Mouse (Mus musculus) bone marrow, adult 2 months (tissue): ENCODE data around the gene Fpr1. TPM values are rescaled to one million over a fixed set of nuclear protein-coding genes. Genes with fewer than 3 reads are reported as not detected.

ENCODE experiments used
- H3K27ac ChIP-seq: fragments of 200-500 bp; 2 replicates; pipeline ENCODE4 v1.5.1; 2012; ENCODE audit warnings: low read depth, mild to moderate bottlenecking, control low read depth, inconsistent platforms, low read length; ENCODE audit not compliant: control insufficient read depth, poor library complexity, insufficient read depth
- H3K4me1 ChIP-seq: fragments of 200-500 bp; 2 replicates; pipeline ENCODE4 v1.6.1; 2011; ENCODE audit warnings: low read length; ENCODE audit not compliant: control insufficient read depth, insufficient read depth
- H3K4me3 ChIP-seq: fragments of 200-500 bp; replicated peaks from 2 replicates; pipeline ENCODE3; 2011; ENCODE audit warnings: mild to moderate bottlenecking, low read depth, low read length, control low read depth; ENCODE audit not compliant: control insufficient read depth
- CTCF ChIP-seq: fragments of 200-500 bp; IDR thresholded peaks from 2 replicates; pipeline ENCODE4 v1.5.1; 2011; ENCODE audit warnings: low read length, control low read depth; ENCODE audit not compliant: control insufficient read depth, insufficient read depth
- POLR2A ChIP-seq: fragments of 200-500 bp; IDR thresholded peaks from 2 replicates; pipeline ENCODE4 v1.6.1; 2011; ENCODE audit warnings: low read depth, mild to moderate bottlenecking, control low read depth, low read length, borderline replicate concordance; ENCODE audit not compliant: control insufficient read depth
- WGBS: fragments of 180-500 bp; shearing (Covaris S2); methylation state at CpG from one replicate; pipeline ENCODE4 v1.1.7; 2018; 5-methylcytosine and 5-hydroxymethylcytosine counted together
- polyA plus RNA-seq: library from polyadenylated mRNA; stranded (reverse); fragments of >200 nt; gene quantifications from 2 replicates; pipeline ENCODE4 v1.2.4, GENCODE M21; 2011; ENCODE audit warnings: low replicate concordance; ENCODE audit not compliant: missing spikeins, insufficient read depth, insufficient read length

Fpr1 gene
- polyA plus RNA-seq, 1 experiment, result 29.1 TPM

DNA sequence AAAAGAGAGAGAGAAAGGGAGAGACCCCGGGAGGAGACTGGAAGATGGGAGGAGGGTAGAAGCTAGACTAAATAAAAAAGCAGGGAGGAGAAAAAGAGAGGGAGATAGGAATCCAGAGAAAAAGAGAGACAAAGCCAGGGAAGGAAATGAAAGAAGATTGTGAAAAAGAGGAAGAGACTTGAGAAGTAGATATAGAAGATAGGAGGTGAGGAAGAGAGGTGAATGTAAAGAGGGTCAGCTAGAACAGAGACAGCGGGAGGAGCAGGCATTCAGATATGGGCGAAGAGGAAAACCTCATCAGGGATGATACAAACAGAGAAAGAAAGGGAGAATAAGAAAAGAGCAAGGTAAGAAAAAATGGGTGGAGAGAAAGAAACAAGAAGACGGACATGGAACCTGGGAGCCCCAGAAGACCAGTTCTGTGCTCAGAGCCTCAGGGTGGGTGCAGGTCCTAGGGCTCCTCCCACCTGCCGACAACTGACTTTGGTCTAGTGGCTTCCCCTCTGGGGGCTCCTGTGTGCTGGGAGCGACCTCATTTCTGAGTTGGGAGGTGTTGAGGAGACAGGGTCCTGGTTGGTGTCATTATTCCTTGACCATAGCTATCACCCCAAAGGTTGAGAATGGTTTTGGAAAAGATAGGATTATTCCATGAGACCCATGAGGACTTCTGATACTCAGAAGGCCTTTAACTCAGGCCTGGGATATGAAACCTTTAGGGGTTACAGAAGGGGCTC lies 54.5 kb downstream of the Fpr1 start:
- TF ChIP-seq CTCF (no peak), POLR2A (no peak)
- Histone ChIP-seq H3K4me3 (no peak overlapping the region), H3K27ac (no peak overlapping the region), H3K4me1 (no peaks in the 10 kb centered on the region)
- 40% methylated on average over 6 of the region's 6 CpGs for WGBS

DNA sequence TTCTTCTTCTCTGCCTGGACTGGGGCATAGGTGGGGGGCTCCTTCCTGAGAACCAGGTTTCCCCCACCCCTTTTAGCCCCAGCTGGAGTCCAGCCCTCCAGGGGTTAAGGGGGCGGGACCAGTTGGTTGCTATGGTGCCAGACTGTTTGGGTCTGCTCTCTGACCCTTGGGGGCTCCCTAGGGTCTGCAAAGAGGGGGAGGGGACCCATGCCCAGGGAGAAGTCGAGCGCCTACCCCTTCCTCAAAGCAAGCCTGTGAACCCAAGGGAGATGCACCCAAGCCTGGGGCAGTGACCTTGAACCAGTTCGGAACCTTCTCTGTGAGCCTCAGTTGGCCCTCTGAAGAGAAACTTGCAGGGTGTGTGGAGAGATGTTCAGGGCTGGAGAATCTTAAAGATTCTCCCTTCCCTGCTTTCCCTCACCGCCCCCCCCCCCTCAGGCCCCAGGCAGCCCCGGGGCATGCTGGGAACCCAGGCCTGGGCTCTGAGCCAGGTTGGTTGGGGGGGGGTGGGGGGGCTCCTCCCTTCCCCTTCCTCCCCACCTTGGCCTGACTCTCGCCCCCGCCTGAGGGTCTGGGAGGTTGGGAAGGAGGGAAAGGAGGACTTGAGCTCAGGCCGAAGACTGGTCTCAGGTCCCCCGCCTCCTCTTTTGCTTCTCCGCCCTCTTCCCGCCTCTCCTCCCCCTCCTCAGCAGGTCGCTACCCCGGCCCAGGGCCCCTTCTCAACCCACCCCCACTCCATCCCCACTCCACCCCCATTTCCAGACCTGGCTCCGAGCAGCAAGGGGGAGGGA lies 55.4 kb downstream of the Fpr1 start:
- 4% methylated on average over 12 of the region's 15 CpGs for WGBS
- no peak overlapping the region for H3K27ac ChIP-seq

DNA sequence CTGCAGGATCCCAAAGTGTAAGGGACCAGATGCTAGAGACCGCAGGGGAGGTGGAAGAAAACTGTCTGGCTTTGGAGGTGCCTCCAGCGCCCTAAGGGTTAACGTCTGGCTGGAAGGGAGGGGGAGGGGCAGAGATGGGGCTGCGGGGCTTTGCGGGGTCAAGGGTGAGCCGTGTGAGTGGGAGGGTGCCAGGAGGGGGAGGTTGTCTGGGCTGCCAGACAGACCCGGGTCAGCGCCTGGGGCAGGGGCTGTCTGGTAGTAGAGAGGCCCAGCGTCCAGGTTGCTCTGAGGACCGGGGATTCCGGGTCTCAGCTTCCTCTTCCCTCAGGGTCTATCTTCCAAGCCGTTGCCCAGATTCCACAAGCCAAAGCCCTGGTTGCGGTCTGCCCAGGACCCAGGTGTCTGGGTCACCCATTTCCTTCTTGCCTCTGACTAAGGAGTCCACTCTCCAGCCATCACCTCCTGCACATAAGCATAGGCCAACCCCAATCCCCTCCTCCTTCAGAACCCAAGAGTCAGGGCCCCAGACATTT lies 56.0 kb downstream of the Fpr1 start:
- Histone ChIP-seq H3K4me1 (no peaks in the 10 kb centered on the region), H3K4me3 (no peak overlapping the region), H3K27ac (no peak overlapping the region)
- TF ChIP-seq CTCF (no peak), POLR2A (no peak)
- WGBS, result 4% methylated on average over 13 of the region's 13 CpGs

More for the DNA sequence above, 55.4 kb downstream of the Fpr1 start:
- Histone ChIP-seq H3K4me3 (no peak overlapping the region), H3K4me1 (no peaks in the 10 kb centered on the region)
- TF ChIP-seq CTCF, result no peak
- TF ChIP-seq POLR2A, result no peak

DNA sequence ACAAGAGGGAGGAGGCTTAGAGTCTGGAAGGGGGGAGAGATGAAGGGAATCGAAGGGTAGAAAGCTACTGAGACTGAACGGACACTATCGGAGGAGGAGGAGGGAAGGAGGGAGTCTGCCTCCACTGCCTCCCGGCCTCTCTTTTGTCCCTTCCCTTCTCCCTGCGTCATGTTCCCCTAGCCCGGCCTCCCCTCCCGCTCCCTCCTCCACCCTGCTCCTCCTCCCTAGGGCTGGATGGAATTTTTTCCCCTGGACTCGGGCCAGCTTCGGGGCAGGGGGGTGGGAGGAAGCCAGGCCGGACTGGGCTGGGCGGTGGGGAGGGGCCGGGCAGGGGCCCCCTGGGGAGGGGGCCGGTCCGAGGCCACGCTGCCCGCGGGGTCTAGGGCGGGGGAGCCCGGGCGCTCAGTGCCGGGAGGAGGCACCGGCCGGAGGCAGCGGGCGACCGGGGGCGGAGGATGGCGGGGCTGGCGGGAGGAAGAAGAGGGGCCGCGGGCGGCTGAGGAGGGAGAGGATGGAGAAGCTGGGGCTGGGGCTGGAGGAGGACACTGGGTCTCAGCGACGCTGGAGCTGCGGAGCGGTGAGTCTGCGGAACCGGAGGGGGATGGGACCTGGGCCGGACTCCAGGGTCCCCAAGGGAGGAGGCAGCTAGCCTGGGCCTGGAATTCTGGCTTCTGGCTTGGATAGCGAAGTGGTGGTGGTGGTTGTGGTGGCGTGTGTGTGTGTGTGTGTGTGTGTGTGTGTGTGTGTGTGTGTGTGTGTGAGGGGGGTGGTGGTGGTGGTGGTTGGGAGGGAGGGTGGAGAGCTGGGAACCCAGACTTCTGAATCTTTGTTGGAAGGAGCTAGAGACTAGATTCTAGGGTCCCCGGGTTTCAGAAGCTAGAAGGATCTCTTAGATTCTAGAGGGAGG lies 56.7 kb downstream of the Fpr1 start, which contains the start of gene Spaca6:
Gene Spaca6 (plus strand): TSS at position 408 of the 907 bp plus-strand sequence.
- TF ChIP-seq POLR2A (peak; percentile 30; the same call in 1 of the 2 replicates), CTCF (no peak)
- Histone ChIP-seq H3K27ac (no peak within 1 kb of the TSS), H3K4me3 (peak within 1 kb of the TSS; percentile 16), H3K4me1 (no peaks in the 10 kb centered on the region)
- 2% methylated on average over 39 of the region's 42 CpGs for WGBS

Other genes starting within 250 kb of the Fpr1 start
- not detected in 2 replicates for gene Vmn2r90, start 180.2 kb downstream of the Fpr1 start, polyA plus RNA-seq
- gene Spaca6, start 56.8 kb downstream of the Fpr1 start, polyA plus RNA-seq, result 7.4 and 21.3 TPM in 2 replicates
- gene Has1, start 28.7 kb downstream of the Fpr1 start, polyA plus RNA-seq, result 0.95 TPM in 1 of 2 replicates, not detected in the other
- 48.5 and 137 TPM in 2 replicates for gene Fpr2, start 3.9 kb upstream of the Fpr1 start, polyA plus RNA-seq
- not detected in 2 replicates for gene Fpr3, start 3.9 kb upstream of the Fpr1 start, polyA plus RNA-seq
- gene Fpr-rs4, start 137.8 kb upstream of the Fpr1 start, polyA plus RNA-seq, result not detected in 2 replicates
- not detected in 2 replicates for gene Vmn2r124, start 165.5 kb upstream of the Fpr1 start, polyA plus RNA-seq
- gene Vmn2r91, start 201.1 kb upstream of the Fpr1 start, polyA plus RNA-seq, result not detected in 2 replicates